Mouse (Mus musculus) natural killer cell, adult 2 months (primary cell): ENCODE data around the gene Olfr340.
"Not testable (repeated sequence)": the region's sequence is repeated elsewhere in the genome, so short reads cannot be mapped to it uniquely, and the experiment has no call there.

Experiments used
- DNase-seq, 2 experiments: peaks; one replicate each; pipeline ENCODE4 v3.0.0; 2022; ENCODE audit warnings: low spot score in 2 of 2

Gene Olfr340

DNA sequence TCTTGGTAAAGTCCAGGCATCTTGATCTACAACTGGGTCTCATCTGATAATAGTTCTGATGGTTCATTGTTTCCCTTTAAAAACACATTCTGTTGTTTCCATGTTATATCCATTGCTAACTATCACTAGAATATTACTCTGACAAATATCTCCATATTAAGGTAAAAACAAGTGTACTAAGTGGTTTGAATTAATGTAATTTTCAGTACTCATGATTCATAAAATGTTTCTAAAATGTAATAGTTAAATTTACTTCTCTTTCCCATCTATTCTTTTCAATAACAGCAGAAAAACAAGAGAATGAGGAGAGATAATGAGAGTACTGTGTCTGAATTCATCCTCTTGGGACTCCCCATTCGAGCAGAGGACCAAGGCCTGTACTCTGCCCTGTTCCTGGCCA, at the start of gene Olfr340:
Gene Olfr340 (plus strand): TSS at position 301 of the 400 bp plus-strand sequence.
- no peak for DNase-seq

DNA sequence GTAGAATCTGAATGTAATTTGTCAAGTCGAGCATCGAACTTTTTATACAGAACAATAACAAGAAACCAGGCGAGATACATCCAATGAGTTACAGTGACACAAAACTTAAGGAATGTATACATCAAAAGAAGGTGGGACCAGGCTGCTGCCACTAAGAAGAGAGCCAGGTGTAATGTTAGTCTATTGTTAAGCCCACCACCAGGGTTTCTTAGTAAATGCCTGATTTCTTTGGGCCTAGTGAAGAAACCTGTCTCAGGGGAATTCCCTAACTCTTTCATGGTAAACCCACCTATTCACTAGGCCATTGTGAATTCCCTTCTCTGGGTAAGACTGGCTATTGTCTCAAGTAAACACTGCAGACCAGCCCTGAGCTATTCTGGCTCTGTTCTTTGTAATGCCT, 37.2 kb upstream of the Olfr340 start:
- DNase-seq, result not testable (repeated sequence)

DNA sequence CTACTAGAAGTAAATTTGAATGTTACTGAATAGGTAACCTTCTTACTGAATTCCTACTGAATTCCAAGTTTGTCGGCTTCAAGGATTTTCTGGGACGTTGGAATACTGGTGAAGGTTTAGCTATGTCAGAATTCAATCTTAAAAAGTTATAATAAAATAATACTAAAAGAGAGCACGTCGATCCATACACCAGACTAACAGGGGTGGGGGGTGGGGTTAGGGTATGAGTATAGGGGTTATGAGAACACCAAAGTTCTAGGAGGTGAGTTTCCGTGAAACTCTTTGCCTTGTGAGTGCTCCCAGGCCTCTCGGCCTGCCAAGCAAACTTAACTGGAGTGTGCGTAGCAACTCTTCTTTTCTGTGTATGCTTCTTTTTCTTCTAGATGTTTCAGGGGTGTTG, 36.8 kb upstream of the Olfr340 start:
- not testable (repeated sequence) for DNase-seq

DNA sequence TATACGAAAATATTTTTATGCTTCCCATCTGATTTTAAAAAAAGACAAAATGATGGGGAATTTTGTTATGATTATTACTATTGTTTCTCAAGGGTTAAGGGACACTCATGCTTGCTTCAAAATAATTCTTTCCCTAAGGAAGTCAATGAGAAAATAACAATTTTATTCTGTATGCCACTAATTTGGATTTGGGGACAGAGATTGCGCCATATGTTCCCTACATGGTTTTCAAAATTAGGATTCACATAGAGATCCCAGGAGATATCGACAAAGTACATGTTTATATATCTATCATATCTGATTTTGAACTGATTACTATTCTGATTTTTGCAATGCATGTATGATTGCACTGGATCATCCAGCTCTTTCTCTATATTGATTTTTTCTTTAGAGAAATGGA, 33.7 kb upstream of the Olfr340 start, which contains the start of gene Olfr339:
Gene Olfr339 (plus strand): TSS at position 301 of the 400 bp plus-strand sequence.
- DNase-seq, result no peak

DNA sequence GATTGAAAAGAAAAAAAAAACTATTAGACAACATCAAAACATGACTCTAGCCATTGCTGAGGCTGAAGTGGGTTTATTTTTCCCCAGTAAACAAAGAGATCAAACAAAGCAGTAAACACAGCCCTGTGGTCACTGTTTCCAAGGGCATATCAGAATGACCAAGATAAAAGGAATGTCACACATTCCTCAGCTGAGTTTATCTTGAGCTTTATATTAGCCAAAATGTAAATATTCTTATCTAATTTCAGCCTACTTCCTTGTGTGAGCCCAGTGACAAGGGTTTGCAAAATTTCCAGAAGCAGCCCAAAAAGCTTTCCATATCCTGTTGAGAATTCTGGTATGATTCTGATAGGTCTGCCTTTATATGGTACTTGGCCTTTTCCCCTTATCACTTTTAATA, 21.2 kb downstream of the Olfr340 start:
- DNase-seq, result no peak

DNA sequence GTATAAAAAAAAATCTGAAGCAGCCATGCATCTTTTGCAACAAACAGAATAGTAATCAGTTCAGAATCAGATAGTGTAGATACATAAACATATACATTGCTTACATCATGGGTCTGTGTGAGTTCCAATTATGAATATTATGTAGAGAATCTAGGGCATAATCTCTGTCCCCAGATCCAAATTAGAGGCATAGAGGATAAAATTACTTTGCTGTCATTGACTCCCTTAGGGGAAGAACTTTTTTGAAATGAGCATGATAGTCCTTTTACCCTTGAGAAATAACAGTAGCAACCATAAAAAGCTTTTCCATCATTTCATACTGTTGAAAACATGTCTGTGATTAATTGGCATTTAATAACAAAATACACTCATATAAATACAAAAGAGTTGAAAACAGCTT, 30.0 kb downstream of the Olfr340 start, which contains the start of gene Olfr341:
Gene Olfr341 (minus strand): TSS at position 101 of the 400 bp plus-strand sequence.
- no peak for DNase-seq
